Mouse (Mus musculus): ENCODE measurements at regions not wholly inside any gene's neighbourhood (a gene's known extent, or its start where the extent isn't known, plus 50 kb on each side); places are given as distances from the start of the nearest gene placed in this dataset.

GRCm38 (mm10) chr2:56460625-56461590 is 662.9 kb downstream of the Nr4a2 start:
- DNase-seq: no peak

GRCm38 (mm10) chr2:56459430-56459829 is 664.4 kb downstream of the Nr4a2 start:
- DNase-seq: no peak

GRCm38 (mm10) chr2:56457594-56457993 is 666.2 kb downstream of the Nr4a2 start:
- peak in 1 of 2 experiments; percentile 12 for DNase-seq

GRCm38 (mm10) chr2:56455856-56456395 is 667.9 kb downstream of the Nr4a2 start:
- DNase-seq: no peak

- peak; percentile 50 to 61 for DNase-seq
Observed at GRCm38 (mm10) chr2:56454611-56455066, 669.2 kb downstream of the Nr4a2 start.

GRCm38 (mm10) chr2:56440916-56441315 is 682.9 kb downstream of the Nr4a2 start:
- DNase-seq: no peak

Measured in cerebellum, postnatal 14 days (tissue).